Mouse (Mus musculus): Measurements from ENCODE around the gene Nfasc. TPM values are rescaled to one million over a fixed set of nuclear protein-coding genes. Genes with fewer than 3 reads are reported as not detected.

The Nfasc gene
- polyA plus RNA-seq, 1 experiment from 2014 or later: 1.0 TPM

- no peak for ATAC-seq (ENCODE audit: low FRiP score, low read depth)
- no peak overlapping the region for H3K4me3 ChIP-seq
- H3K9me3 ChIP-seq: no peaks in the 10 kb centered on the region
- no peaks in the 10 kb centered on the region for H3K27me3 ChIP-seq
- H3K4me2 ChIP-seq (replicated peaks): no peak overlapping the region
- 92% methylated on average over 6 of the region's 6 CpGs for WGBS
- H3K36me3 ChIP-seq: no peaks in the 10 kb centered on the region
- no peaks in the 10 kb centered on the region for H3K4me1 ChIP-seq
- H3K27ac ChIP-seq: no peak overlapping the region
- H3K9ac ChIP-seq: no peak overlapping the region
Measured at GRCm38 (mm10) chr1:132669200-132669599, 72.4 kb downstream of the Nfasc start.

GRCm38 (mm10) chr1:132660354-132660753 lies 81.2 kb downstream of the Nfasc start:
- WGBS: 19% methylated on average over 4 of the region's 4 CpGs
- H3K36me3 ChIP-seq: no peaks in the 10 kb centered on the region
- no peaks in the 10 kb centered on the region for H3K9me3 ChIP-seq
- no peaks in the 10 kb centered on the region for H3K4me1 ChIP-seq
- H3K27me3 ChIP-seq: 0 out of 2 replicates have a peak, but pooled peaks cover 7% of the 10 kb centered on the region
- H3K27ac ChIP-seq: no peak overlapping the region
- H3K9ac ChIP-seq: no peak overlapping the region
- H3K4me2 ChIP-seq (replicated peaks): no peak overlapping the region
- no peak for ATAC-seq (ENCODE audit: low FRiP score, low read depth)
- H3K4me3 ChIP-seq: no peak overlapping the region

- Histone ChIP-seq H3K36me3 (no peaks in the 10 kb centered on the region), H3K27ac (no peak overlapping the region)
- 13% methylated on average over 3 of the region's 3 CpGs for WGBS
Measured at GRCm38 (mm10) chr1:132659604-132660003, 82.0 kb downstream of the Nfasc start.

GRCm38 (mm10) chr1:132655611-132656010 lies 86.0 kb downstream of the Nfasc start:
- Histone ChIP-seq H3K4me3 (no peak overlapping the region), H3K9me3 (no peaks in the 10 kb centered on the region), H3K4me2 (replicated peaks) (no peak overlapping the region), H3K4me1 (no peaks in the 10 kb centered on the region), H3K36me3 (no peaks in the 10 kb centered on the region), H3K27ac (no peak overlapping the region), H3K9ac (no peak overlapping the region), H3K27me3 (0 out of 2 replicates have a peak, but pooled peaks cover 7% of the 10 kb centered on the region)
- 68% methylated on average over 6 of the region's 6 CpGs for WGBS
- no peak for ATAC-seq (ENCODE audit: low FRiP score, low read depth)

More at GRCm38 (mm10) chr1:132659604-132660003, 82.0 kb downstream of the Nfasc start:
- no peak overlapping the region for H3K4me3 ChIP-seq
- no peak overlapping the region for H3K4me2 ChIP-seq (replicated peaks)
- 0 out of 2 replicates have a peak, but pooled peaks cover 7% of the 10 kb centered on the region for H3K27me3 ChIP-seq
- no peaks in the 10 kb centered on the region for H3K9me3 ChIP-seq
- no peak for ATAC-seq (ENCODE audit: low FRiP score, low read depth)
- no peak overlapping the region for H3K9ac ChIP-seq
- H3K4me1 ChIP-seq: no peaks in the 10 kb centered on the region

GRCm38 (mm10) chr1:132654769-132655168 lies 86.8 kb downstream of the Nfasc start:
- H3K4me2 ChIP-seq (replicated peaks): no peak overlapping the region
- H3K9me3 ChIP-seq: no peaks in the 10 kb centered on the region
- H3K4me3 ChIP-seq: no peak overlapping the region
- no peak for ATAC-seq (ENCODE audit: low FRiP score, low read depth)
- no peak overlapping the region for H3K27ac ChIP-seq
- H3K36me3 ChIP-seq: no peaks in the 10 kb centered on the region
- WGBS: 66% methylated on average over 9 of the region's 9 CpGs
- H3K27me3 ChIP-seq: 0 out of 2 replicates have a peak, but pooled peaks cover 5% of the 10 kb centered on the region
- no peak overlapping the region for H3K9ac ChIP-seq
- H3K4me1 ChIP-seq: no peaks in the 10 kb centered on the region

- Histone ChIP-seq H3K36me3 (no peaks in the 10 kb centered on the region), H3K4me2 (replicated peaks) (no peak overlapping the region), H3K4me1 (no peaks in the 10 kb centered on the region), H3K9ac (no peak overlapping the region), H3K27ac (no peak overlapping the region), H3K27me3 (no peaks in the 10 kb centered on the region), H3K4me3 (no peak overlapping the region), H3K9me3 (no peaks in the 10 kb centered on the region)
- ATAC-seq (ENCODE audit: low FRiP score, low read depth): no peak
- WGBS: 72% methylated on average over 12 of the region's 12 CpGs
Measured at GRCm38 (mm10) chr1:132653841-132654457, 87.6 kb downstream of the Nfasc start.

- Histone ChIP-seq H3K9ac (no peak overlapping the region), H3K4me2 (replicated peaks) (no peak overlapping the region), H3K4me3 (no peak overlapping the region), H3K4me1 (no peaks in the 10 kb centered on the region), H3K9me3 (no peaks in the 10 kb centered on the region), H3K27me3 (no peaks in the 10 kb centered on the region), H3K27ac (no peak overlapping the region), H3K36me3 (no peaks in the 10 kb centered on the region)
- 77% methylated on average over 9 of the region's 9 CpGs for WGBS
- no peak for ATAC-seq (ENCODE audit: low FRiP score, low read depth)
Measured at GRCm38 (mm10) chr1:132653161-132653560, 88.4 kb downstream of the Nfasc start.

- no peaks in the 10 kb centered on the region for H3K9me3 ChIP-seq
- no peak overlapping the region for H3K4me3 ChIP-seq
- H3K27ac ChIP-seq: no peak overlapping the region
- H3K36me3 ChIP-seq: no peaks in the 10 kb centered on the region
- H3K4me1 ChIP-seq: peaks cover 6% of the 10 kb centered on the region
- 82% methylated on average over 9 of the region's 9 CpGs for WGBS
- H3K9ac ChIP-seq: no peak overlapping the region
- H3K4me2 ChIP-seq (replicated peaks): no peak overlapping the region
- ATAC-seq (ENCODE audit: low FRiP score, low read depth): no peak
- no peaks in the 10 kb centered on the region for H3K27me3 ChIP-seq
Measured at GRCm38 (mm10) chr1:132650680-132651079, 90.9 kb downstream of the Nfasc start.

GRCm38 (mm10) chr1:132647958-132648357 lies 93.6 kb downstream of the Nfasc start:
- Histone ChIP-seq H3K4me3 (no peak overlapping the region), H3K9me3 (no peaks in the 10 kb centered on the region), H3K27ac (no peak overlapping the region), H3K4me1 (peaks cover 6% of the 10 kb centered on the region), H3K27me3 (no peaks in the 10 kb centered on the region), H3K9ac (no peak overlapping the region), H3K4me2 (replicated peaks) (no peak overlapping the region), H3K36me3 (no peaks in the 10 kb centered on the region)
- WGBS: 55% methylated on average over 6 of the region's 6 CpGs
- no peak for ATAC-seq (ENCODE audit: low FRiP score, low read depth)

GRCm38 (mm10) chr1:132641049-132641795 lies 100.4 kb downstream of the Nfasc start:
- H3K27me3 ChIP-seq: 0 out of 2 replicates have a peak, but pooled peaks cover 6% of the 10 kb centered on the region
- H3K4me1 ChIP-seq: no peaks in the 10 kb centered on the region
- WGBS: 73% methylated on average over 13 of the region's 13 CpGs
- no peaks in the 10 kb centered on the region for H3K36me3 ChIP-seq
- no peak overlapping the region for H3K9ac ChIP-seq
- H3K4me3 ChIP-seq: no peak overlapping the region
- H3K27ac ChIP-seq: no peak overlapping the region
- no peak for ATAC-seq (ENCODE audit: low FRiP score, low read depth)
- no peak overlapping the region for H3K4me2 ChIP-seq (replicated peaks)
- H3K9me3 ChIP-seq: no peaks in the 10 kb centered on the region

- no peak overlapping the region for H3K9ac ChIP-seq
Measured at GRCm38 (mm10) chr1:132640256-132640655, 101.3 kb downstream of the Nfasc start.

GRCm38 (mm10) chr1:132637346-132637745 lies 104.3 kb downstream of the Nfasc start:
- Histone ChIP-seq H3K9me3 (no peaks in the 10 kb centered on the region), H3K4me2 (replicated peaks) (no peak overlapping the region), H3K27me3 (0 out of 2 replicates have a peak, but pooled peaks cover 6% of the 10 kb centered on the region), H3K4me1 (no peaks in the 10 kb centered on the region), H3K9ac (no peak overlapping the region), H3K4me3 (no peak overlapping the region), H3K36me3 (no peaks in the 10 kb centered on the region), H3K27ac (no peak overlapping the region)
- 85% methylated on average over 7 of the region's 7 CpGs for WGBS
- no peak for ATAC-seq (ENCODE audit: low FRiP score, low read depth)

More at GRCm38 (mm10) chr1:132640256-132640655, 101.3 kb downstream of the Nfasc start:
- Histone ChIP-seq H3K27me3 (0 out of 2 replicates have a peak, but pooled peaks cover 6% of the 10 kb centered on the region), H3K9me3 (no peaks in the 10 kb centered on the region), H3K36me3 (no peaks in the 10 kb centered on the region), H3K4me1 (no peaks in the 10 kb centered on the region), H3K4me3 (no peak overlapping the region), H3K27ac (no peak overlapping the region), H3K4me2 (replicated peaks) (no peak overlapping the region)
- 64% methylated on average over 6 of the region's 6 CpGs for WGBS
- no peak for ATAC-seq (ENCODE audit: low FRiP score, low read depth)
